Mouse (Mus musculus) liver, embryonic 14.5 days (tissue): ENCODE data around the gene Nrsn2. TPM values are rescaled to one million over a fixed set of nuclear protein-coding genes. Genes with fewer than 3 reads are reported as not detected.

Experiments
- ATAC-seq: fragments of 200-750 bp; cut with Nextera tagmentation; 2 replicates; pipeline ENCODE4 v1.8.0; 2017; ENCODE audit warnings: moderate number of reproducible peaks, mild to moderate bottlenecking, moderate library complexity; ENCODE audit not compliant: insufficient read depth
- DNase-seq, 3 experiments: peaks; one replicate each; pipeline ENCODE4 v3.0.0-alpha.2; 2012 to 2013; ENCODE audit warnings: low read depth in 3 of 3, low spot score in 3 of 3
- H3K27ac ChIP-seq: fragments of 300-500 bp; sonication (generic); 2 replicates; pipeline ENCODE4 v1.5.1; 2014; ENCODE audit warnings: moderate library complexity, mild to moderate bottlenecking, control low read depth, inconsistent platforms
- H3K27me3 ChIP-seq: fragments of 300-500 bp; sonication (generic); 2 replicates; pipeline ENCODE4 v1.6.1; 2014; ENCODE audit warnings: mild to moderate bottlenecking, low read length, moderate library complexity; ENCODE audit not compliant: control insufficient read depth, insufficient read depth
- H3K36me3 ChIP-seq: fragments of 300-500 bp; sonication (generic); replicated peaks from 2 replicates; pipeline ENCODE4 v1.6.1; 2014; ENCODE audit warnings: low read depth; ENCODE audit not compliant: control insufficient read depth, insufficient read depth
- H3K4me1 ChIP-seq, 2 experiments: fragments of 200-500 bp in 1 of 2; fragments of 300-500 bp in 1 of 2; sonication (generic) in 1 of 2; replicated peaks; 2 replicates each; pipeline ENCODE4 v1.6.1; 2012 to 2014; ENCODE audit warnings: antibody characterized with exemption in 1 of 2, inconsistent platforms in 1 of 2, low read length in 1 of 2; ENCODE audit not compliant: control insufficient read depth in 2 of 2, insufficient read depth in 2 of 2
- H3K4me2 ChIP-seq: fragments of 300-500 bp; sonication (generic); 2 replicates; pipeline ENCODE4 v1.6.1; 2014; ENCODE audit warnings: low read depth, mild to moderate bottlenecking, control low read depth, moderate library complexity
- H3K4me3 ChIP-seq, 2 experiments: fragments of 200-500 bp in 1 of 2; fragments of 300-500 bp in 1 of 2; sonication (generic) in 1 of 2; 2 replicates each; pipeline ENCODE4 v1.5.1; 2012 to 2014; ENCODE audit warnings: low read depth in 2 of 2, low read length in 2 of 2, mild to moderate bottlenecking in 2 of 2, control low read depth in 1 of 2, inconsistent platforms in 1 of 2, moderate library complexity in 1 of 2; ENCODE audit not compliant: insufficient read depth in 1 of 2
- H3K9ac ChIP-seq: fragments of 300-500 bp; sonication (generic); replicated peaks from 2 replicates; pipeline ENCODE4 v1.6.1; 2014; ENCODE audit warnings: mild to moderate bottlenecking, control low read depth, moderate library complexity
- H3K9me3 ChIP-seq: fragments of 300-500 bp; sonication (generic); 2 replicates; pipeline ENCODE4 v1.6.1; 2016; ENCODE audit warnings: low read length, mixed read lengths; ENCODE audit not compliant: control insufficient read depth
- CTCF ChIP-seq: IDR thresholded peaks from 2 replicates; pipeline ENCODE4 v1.5.1; 2016; ENCODE audit warnings: antibody characterized with exemption, low read depth, control low read depth
- EP300 ChIP-seq: IDR thresholded peaks from 2 replicates; pipeline ENCODE4 v1.6.1; 2016; ENCODE audit warnings: antibody characterized with exemption, low read depth
- WGBS: fragments of 180-500 bp; shearing (Covaris S2); extraction: QIAGEN DNeasy Blood & Tissue Kit; methylation state at CpG from one replicate; pipeline ENCODE4 v1.1.7; 2014; ENCODE audit not compliant: insufficient replicate concordance; 5-methylcytosine and 5-hydroxymethylcytosine counted together
- polyA plus RNA-seq, 2 experiments: library from polyadenylated mRNA; depleted of rRNA in 1 of 2; stranded (reverse) in 1 of 2; unstranded in 1 of 2; fragments of >200 nt; fragmentation: Nextera tagmentation in 1 of 2; extraction: Ambion mirVana in 1 of 2; gene quantifications; 2 replicates each; pipeline versions ENCODE4 v1.2.1 to v1.2.3; 2012 to 2014

Gene Nrsn2
- polyA plus RNA-seq (2012; rRNA removed), result not detected in 2 replicates
- not detected in 2 replicates for polyA plus RNA-seq (2014; fragmentation: Nextera tagmentation; extraction: Ambion mirVana)

DNA sequence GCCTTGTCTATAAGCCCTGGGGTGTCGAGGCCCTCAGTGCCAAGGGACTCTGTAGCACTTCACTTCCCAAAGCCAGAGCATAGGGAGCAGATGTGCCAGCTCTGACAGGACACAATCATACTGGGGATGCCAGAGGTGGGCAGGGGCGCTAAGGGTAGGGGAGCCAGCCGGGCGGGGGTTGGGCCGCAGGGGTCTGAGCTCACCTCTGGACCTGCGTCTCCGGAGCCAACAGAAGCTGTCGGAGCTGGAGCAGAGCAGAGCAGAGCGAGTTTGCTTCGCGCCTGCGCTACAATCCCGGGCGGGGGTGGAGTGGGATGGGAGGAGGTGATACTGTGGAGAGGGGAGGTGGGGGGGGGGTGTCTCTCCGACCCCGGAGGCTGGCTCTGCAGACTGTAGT lies at the start of gene Nrsn2:
TSS of gene Nrsn2 (minus strand) at position 294 of the 397 bp plus-strand sequence.
- TF ChIP-seq EP300 (no peak), CTCF (no peak)
- no peaks in the 10 kb centered on the region for H3K36me3 ChIP-seq
- DNase-seq (no peak), ATAC-seq (no peak)
- H3K4me1 ChIP-seq, result peaks cover 0 to 5% of the 10 kb centered on the region in 2 experiments; a peak in 3 of 4 replicates
- 9% methylated on average over 16 of the region's 16 CpGs for WGBS
- H3K4me3 ChIP-seq, result no peak within 1 kb of the TSS
- H3K9me3 ChIP-seq, result no peaks in the 10 kb centered on the region
- H3K9ac ChIP-seq, result no peak within 1 kb of the TSS
- H3K27ac ChIP-seq, result no peak within 1 kb of the TSS
- H3K27me3 ChIP-seq, result peaks cover 28% of the 10 kb centered on the region
- no peak within 1 kb of the TSS for H3K4me2 ChIP-seq

DNA sequence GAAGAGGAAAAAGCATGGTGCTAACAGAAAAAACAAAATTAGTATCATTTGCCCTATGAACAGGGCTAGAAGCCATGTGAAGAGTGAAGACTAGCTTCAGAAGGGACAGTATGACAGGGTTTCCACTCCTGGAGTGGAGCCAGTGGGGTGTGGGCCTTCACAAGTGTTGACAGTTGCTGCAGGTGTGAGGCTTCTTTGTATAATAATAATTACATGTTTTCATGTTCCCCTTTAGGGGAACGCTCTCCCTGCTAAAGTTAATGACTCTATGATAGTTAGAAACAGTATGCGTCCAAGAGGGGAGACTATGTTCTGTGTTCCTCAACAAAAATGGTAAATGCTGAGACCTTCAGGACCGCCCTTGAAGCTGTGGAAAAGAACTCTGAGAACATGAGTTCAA lies 39.3 kb upstream of the Nrsn2 start:
- 90% methylated on average over 3 of the region's 3 CpGs for WGBS
- peaks cover 5% of the 10 kb centered on the region; the same call in 1 of the 2 replicates for H3K36me3 ChIP-seq
- no peak for TF ChIP-seq EP300
- TF ChIP-seq CTCF, result no peak
- no peak overlapping the region for H3K4me3 ChIP-seq
- ATAC-seq (no peak), DNase-seq (no peak)
- H3K9me3 ChIP-seq, result peaks cover 3% of the 10 kb centered on the region; the same call in 1 of the 2 replicates
- no peaks in the 10 kb centered on the region for H3K27me3 ChIP-seq
- peaks cover 11 to 26% of the 10 kb centered on the region in 2 experiments for H3K4me1 ChIP-seq
- H3K9ac ChIP-seq, result no peak overlapping the region
- H3K27ac ChIP-seq, result no peak overlapping the region
- H3K4me2 ChIP-seq, result peak overlapping the region; percentile 90; the same call in 1 of the 2 replicates

DNA sequence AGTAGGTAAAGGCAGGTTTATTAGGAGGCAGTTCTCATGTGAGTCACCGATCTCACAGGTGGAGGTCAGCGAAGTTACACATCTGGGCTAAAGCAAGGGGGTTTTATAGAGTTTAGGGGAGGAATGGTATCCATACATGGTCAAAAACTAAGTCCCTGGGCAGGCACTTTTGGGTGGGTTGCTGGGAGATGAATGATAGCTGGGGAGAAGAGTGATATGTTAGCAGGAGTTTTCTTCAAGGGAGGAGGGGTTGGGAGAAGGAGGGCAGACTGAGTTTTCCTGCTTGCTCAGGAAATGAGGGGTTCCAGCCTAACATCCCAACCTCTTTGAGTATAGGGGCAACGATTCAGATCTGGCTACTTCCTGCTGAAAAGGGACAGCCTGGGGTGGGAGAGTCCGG lies 38.8 kb upstream of the Nrsn2 start, which contains the start of gene 6820408C15Rik:
TSS of gene 6820408C15Rik (plus strand) at position 301 of the 400 bp plus-strand sequence.
- Histone ChIP-seq H3K4me3 (peak within 1 kb of the TSS; percentile 68 to 89), H3K36me3 (peaks cover 5% of the 10 kb centered on the region; the same call in 1 of the 2 replicates), H3K27ac (peak within 1 kb of the TSS; percentile 38), H3K4me1 (peaks cover 16 to 27% of the 10 kb centered on the region in 2 experiments), H3K9me3 (peaks cover 3% of the 10 kb centered on the region; the same call in 1 of the 2 replicates), H3K27me3 (no peaks in the 10 kb centered on the region), H3K9ac (peak within 1 kb of the TSS; percentile 93), H3K4me2 (peak within 1 kb of the TSS; percentile 90)
- ATAC-seq (no peak), DNase-seq (no peak)
- 33% methylated on average over 4 of the region's 4 CpGs for WGBS
- TF ChIP-seq CTCF (no peak), EP300 (no peak)

DNA sequence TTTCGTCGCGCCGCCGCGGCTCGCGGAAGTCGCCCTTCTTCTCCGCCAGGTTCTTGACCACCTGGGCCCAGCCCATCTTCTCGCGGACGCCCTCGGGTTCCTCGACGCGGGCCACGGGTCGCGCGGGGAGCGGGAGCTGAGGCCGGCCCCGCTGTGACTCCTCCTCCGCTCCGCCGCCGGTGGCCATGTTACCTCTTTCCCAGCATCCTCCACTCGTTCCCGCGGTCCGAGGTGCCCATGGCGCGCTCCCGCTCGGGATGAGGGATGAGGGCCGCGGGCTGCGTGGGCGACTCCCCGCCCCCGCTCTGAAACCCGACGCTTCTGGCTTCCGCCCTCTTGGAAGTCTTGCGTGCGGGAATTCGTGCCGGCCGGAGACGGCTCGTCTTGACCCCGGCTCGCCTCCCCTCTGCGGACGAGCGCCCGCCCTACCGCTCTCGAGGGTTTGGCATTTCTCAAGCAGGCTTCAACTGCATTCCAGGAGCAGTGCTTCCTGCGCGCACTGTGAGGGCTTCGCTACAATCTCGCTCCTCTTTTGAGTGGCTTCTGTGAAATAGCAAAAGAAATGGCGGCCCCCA lies 38.2 kb upstream of the Nrsn2 start, which contains the start of gene Zcchc3:
TSS of gene Zcchc3 (minus strand) at position 437 of the 575 bp plus-strand sequence.
- under 1% methylated on average over 64 of the region's 65 CpGs for WGBS
- Histone ChIP-seq H3K9me3 (peaks cover 3% of the 10 kb centered on the region; the same call in 1 of the 2 replicates), H3K4me3 (peak within 1 kb of the TSS; percentile 68 to 89), H3K36me3 (peaks cover 5% of the 10 kb centered on the region; the same call in 1 of the 2 replicates), H3K4me2 (peak within 1 kb of the TSS; percentile 90), H3K9ac (peak within 1 kb of the TSS; percentile 93), H3K4me1 (peaks cover 16 to 27% of the 10 kb centered on the region in 2 experiments), H3K27me3 (no peaks in the 10 kb centered on the region), H3K27ac (peak within 1 kb of the TSS; percentile 38)
- ATAC-seq (peak; percentile 78), DNase-seq (peak in 2 of 3 experiments; percentile 60)
- TF ChIP-seq EP300, result no peak
- TF ChIP-seq CTCF, result no peak
